Mouse (Mus musculus): Measurements from ENCODE around the gene Snx30. TPM values are rescaled to one million over a fixed set of nuclear protein-coding genes. Genes with fewer than 3 reads are reported as not detected.
"Not testable (repeated sequence)": the region's sequence is repeated elsewhere in the genome, so short reads cannot be mapped to it uniquely, and the experiment has no call there.

Gene Snx30
- total RNA-seq, 2 experiments from 2014 or later: 6.5 TPM

DNA sequence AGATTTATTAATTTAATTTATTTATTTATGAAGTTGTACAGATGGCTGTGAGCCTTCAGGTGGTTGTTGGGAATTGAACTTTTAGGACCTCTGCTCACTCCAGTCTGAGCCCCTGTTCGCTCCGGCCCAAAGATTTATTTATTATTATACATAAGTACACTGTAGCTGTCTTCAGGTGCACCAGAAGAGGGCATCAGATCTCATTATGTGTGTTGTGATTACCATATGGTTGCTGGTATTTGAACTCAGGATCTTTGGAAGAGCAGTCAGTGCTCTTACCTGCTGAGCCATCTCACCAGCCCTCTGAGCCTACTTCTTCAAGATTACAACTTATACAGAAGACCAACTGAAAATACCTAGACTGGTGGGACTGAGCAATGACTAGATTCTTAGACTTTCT lies 12.0 kb upstream of the Snx30 start:
- not testable (repeated sequence) for DNase-seq

DNA sequence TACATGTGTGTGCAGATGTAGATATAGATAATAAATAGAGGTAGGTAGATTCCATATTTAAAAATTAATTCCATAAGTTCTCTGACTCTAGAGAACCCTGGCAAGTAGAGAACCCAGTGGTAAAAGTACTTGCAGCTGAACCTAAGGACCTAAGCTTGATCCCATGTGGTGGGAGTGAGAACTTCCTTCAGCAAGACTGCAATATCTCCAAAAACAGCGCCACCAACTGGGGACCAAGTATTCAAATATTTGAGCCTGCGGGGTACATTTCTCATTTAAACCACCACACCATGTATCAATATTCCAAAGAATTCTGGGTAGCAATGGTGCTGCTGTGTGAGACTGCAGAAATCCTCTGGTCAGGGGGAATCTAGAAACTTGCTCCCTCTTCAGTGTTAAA lies 11.5 kb upstream of the Snx30 start:
- no peak for DNase-seq

GRCm38 (mm10) chr4:59795788-59796455 lies 9.7 kb upstream of the Snx30 start:
- DNase-seq: no peak

DNA sequence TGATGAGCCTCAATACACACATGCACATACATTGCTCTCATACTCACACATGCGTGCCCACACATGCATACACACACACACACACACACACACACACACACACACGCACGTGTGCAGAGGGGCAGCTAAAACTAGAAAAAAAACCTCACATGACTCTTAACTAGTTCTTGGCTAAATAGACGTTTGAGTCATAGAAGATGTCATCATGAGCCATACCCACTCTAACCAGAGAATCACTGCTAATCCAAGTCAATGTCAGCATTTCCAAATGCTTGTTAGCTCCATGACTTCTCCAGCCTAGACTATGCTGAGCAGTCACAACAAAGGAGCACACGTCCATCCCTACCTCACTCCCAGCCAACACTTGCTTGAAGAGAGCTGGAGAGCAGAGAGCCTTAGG lies 5.5 kb upstream of the Snx30 start:
- DNase-seq: no peak

DNA sequence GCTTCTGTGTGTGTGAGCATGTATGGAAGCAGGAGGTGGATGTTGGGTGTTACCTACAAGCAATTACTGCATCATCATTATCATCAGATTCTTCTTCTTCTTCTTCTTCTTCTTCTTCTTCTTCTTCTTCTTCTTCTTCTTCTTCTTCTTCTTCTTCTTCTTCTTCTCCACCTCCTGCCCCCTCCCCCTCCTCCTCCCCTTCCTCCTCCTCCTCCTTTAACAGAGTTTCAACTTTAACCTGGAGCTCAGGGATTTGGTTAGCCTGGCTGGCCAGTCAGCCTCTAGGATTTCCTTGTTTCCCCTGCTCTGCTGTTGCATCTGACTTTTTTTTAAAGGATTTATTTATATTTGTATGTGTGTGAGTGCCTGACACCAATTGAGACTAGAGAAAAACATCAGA lies 4.2 kb upstream of the Snx30 start, which contains the start of gene Inip:
TSS of gene Inip (minus strand) at position 101 of the 400 bp plus-strand sequence.
- no peak for DNase-seq

DNA sequence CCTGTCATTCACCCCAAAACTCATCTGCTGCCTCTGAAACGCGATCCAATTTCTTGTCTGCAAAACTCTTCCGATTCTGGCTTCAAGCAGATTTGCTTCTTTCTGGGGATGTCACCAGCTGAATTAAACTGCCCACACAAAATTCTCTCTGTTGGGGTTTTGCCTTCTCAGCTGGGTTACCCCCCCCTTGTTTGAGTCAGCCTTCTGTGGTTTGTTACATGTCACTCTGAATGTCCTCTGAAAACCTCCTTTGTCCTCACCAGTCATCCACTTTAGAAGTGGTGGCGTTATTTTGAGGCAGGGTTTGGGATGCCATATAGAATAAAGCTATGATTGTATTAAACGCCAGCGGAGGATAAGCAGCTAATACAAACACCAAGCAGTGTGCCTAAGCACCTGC lies 3.5 kb upstream of the Snx30 start:
- DNase-seq: no peak

DNA sequence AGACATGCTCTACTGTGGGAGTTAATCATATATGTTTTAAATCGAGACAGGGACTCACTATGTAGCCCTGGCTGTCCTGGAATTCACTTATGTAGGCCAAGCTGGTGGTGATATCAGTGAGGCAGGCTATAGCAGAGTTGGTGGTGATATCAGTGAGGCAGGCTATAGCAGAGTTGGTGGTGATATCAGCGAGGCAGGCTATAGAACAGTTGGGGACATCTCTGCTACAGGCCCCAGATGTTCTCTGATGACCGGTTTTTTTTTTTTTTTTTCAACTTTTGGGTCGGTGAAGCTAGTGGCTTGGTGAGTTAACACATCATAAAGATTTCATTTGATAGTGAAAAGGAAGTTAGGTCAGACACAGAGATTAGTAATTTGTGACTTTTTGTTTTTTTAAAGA lies 2.8 kb upstream of the Snx30 start:
- no peak for DNase-seq

- peak in 1 of 2 experiments; percentile 63 for DNase-seq
Observed at GRCm38 (mm10) chr4:59803358-59803757, 2.3 kb upstream of the Snx30 start.

- DNase-seq: no peak
Observed at GRCm38 (mm10) chr4:59804754-59805153, 886 bp upstream of the Snx30 start.

DNA sequence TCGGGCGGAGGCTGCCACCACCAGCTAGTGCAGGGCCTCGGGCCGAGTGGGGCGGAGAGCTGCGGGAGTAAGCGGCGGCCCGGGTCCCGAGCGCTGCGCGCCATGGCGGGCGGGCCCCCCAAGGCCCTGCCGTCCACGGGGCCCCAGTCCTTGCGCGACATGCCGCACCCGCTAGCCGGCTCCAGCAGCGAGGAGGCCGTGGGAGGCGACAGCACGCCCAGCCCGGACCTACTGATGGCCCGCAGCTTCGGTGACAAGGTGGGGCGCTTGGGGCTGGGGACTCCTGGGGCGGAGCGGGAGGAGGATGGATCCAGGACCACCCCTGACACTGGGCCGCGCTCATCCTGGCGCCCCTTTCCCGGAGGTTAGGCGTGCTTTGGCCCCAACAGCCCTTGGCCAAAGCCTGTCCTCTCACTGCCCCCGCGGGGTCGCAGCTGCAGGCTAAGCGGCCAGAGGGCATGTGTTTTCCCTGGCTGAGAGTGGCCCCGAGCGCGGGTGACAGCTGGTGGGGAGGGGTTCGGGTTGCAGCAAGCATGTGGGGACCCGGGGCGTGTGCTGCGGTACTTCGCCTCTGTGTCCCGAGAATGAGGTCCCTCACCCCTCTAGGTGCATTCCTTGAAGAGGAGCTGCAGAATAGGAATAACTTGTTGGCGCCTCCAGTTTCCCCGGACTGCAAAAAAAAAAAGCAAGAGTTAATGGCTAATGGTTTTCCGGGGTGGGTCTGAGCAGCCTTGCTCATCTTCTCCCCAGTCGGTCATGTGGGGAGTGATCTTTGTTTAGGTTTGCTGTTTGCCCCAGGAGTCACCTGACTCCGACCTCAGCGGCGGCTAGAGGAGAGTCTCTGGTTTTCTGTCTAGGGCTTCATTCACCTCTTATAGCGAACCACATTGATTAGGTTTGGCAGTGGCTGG lies 583 bp downstream of the Snx30 start:
- peak; percentile 60 to 61 for DNase-seq

DNA sequence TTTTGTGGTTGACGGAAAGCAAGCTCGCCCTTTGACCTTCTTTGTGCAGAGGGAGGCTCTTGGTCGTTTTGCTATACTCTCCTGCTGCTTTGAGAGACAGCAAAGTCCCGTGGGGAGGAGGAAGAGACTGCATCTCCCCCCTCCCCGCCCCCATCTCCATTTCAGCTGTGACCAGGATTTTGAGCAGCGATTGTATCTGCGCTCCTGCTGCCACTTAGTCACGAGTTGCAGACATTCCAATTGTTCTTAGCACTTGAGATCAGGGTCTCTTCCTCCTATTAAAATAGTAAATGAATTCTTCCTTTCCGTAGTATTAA lies 1.2 kb downstream of the Snx30 start:
- DNase-seq: no peak

- DNase-seq: no peak
Observed at GRCm38 (mm10) chr4:59807521-59807920, 1.9 kb downstream of the Snx30 start.

DNA sequence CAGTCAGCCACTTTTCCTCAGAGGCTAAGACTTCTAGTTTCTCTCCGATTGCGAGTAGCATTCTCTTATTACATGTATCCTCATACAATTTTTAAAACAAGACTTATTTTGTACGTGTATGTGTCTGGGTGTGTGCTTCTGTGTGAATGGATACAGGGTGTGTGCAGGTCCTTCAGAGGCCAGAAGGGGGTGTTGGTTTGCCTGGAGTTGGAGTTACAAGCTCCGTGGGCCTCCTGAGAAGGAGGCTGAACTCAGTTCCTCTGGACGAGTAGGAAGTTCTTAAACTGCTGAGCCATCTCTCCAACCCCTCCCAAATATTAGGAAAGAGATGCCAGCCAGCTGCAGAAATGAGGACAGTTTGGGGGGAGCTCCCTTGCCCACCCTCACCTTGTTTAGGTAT lies 2.8 kb downstream of the Snx30 start:
- peak in 1 of 2 experiments; percentile 47 for DNase-seq

DNA sequence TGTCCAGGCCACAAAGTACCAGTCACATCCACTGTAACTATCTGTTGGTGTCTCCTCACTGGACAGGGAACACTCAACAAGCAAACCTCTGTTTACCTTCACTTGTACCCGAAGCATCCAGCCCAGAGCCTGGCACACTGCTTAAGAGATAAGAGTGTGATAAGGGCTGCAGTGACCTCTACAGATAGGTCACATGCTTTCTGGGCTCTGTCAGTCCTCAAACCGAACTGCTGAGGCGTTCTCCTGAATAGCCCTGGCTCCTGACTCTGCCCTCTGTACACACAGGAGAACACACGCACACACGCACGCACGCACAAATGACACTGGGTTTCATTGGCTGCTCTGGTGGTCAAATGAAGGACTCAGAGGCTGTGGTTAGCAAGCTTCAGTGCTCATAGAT lies 8.5 kb downstream of the Snx30 start:
- DNase-seq: peak in 1 of 2 experiments; percentile 50

DNA sequence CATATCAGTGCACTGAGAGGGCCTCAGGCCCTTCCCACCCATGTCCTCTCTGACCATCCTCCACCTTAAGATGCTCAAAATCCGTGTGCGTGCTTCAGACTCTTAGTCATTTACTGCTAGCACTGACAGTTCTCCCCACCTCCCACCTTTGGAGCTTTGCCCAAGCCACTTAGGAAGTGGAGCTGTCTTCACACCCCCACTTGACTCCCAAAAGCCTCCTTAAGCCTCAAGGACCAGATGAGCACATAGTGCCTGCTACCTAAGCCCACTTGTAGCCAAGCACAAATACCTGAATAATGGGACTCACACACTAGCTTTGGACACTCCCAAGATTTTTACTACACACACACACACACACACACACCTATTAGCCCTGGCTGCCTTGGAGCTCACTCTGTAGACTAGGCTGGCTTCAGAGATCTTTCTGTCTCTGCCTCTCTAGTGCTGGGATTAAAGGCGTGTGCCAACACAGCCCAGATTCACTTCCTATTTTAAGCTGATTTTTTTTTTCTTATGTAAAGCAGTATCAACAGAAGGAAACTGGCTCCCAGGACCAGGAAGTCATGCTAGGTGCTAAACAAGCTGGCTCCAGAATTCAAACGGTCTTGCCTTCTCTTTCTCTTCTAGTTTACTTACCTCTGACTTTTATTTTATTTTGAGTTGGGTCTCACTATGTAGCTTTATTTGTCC lies 9.6 kb downstream of the Snx30 start:
- DNase-seq: no peak

DNA sequence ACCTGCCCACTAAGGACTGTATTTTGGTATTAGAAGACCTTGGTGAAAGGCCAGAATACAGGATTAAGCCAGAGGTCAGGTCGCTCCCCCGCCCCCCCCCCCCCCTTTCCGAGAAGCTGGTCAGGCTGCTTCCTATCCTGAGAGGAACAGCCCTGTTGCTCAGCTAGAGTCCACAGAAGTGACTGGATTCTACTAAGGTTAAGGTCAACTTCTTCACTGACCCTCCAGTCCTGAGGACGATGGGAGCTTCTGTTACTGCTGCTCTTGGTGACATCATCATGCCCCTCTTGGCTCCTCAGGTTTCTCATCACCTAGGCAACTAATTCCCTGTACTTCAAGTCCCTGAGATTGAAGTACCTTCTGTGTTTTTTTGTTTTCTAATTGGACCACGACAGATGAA lies 10.4 kb downstream of the Snx30 start:
- no peak for DNase-seq

DNA sequence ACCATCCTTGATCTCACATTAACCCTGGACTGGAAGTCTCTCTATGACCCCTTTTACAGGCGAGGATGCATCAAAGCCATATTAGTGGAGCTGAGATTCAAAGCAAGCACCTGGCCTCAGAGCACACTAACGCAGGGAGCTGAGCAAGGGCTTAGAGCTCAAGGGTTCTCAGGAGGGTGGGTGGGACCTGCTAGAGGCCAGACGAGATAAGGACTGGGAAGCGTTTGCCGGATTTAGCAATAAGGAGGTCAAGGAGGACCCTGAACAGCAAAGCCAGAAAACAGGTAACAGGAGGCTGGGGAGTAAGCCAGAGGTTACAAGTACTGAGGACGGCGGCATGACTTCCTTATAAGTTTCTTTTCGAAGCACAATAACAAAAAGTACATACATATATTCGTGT lies 10.8 kb downstream of the Snx30 start:
- no peak for DNase-seq

DNA sequence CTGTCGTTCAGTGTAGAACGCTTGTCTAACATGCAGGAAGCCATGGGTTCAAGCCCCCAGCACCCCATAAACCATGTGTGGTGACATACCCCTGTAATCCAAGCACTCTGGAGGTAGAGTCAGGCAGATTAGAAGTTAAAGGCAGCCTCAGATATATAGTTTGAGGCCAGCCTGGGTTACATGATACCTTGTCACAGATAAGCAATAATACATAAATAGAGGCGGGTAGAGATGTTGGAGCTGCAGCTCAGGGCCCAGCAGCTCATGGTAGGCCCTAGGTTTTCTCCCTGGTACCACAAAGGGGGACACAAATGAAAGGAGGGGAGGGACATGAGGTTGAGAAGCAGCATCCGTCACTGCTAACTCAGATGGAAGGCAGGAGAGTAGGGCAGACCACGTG lies 12.2 kb downstream of the Snx30 start:
- DNase-seq: no peak

GRCm38 (mm10) chr4:59818498-59818897 lies 12.9 kb downstream of the Snx30 start:
- DNase-seq: no peak

- DNase-seq: no peak
Observed at GRCm38 (mm10) chr4:59819054-59819472, 13.4 kb downstream of the Snx30 start.

- no peak for DNase-seq
Observed at GRCm38 (mm10) chr4:59819477-59820022, 13.9 kb downstream of the Snx30 start.

- DNase-seq: no peak
Observed at GRCm38 (mm10) chr4:59821516-59821915, 15.9 kb downstream of the Snx30 start.

DNA sequence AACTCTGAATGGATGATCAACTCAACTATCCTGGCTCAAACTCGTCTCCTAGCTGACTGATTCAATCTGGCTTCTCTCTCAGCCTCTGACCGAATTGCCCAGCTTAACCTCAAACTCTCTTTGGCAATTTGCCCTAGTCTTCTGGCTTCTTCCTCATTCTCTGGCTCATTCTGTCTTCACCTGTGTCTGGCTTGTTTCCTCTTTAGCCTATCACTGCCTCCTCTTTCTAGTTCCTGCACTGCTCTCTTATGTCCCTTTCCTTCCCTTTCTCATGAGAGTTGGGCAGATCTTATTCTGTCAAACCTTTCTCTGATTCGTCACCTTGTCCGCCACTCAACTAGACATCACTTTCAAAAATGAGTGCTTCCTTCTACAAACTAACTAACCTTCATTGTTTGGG lies 16.5 kb downstream of the Snx30 start:
- peak in 1 of 2 experiments; percentile 36 for DNase-seq
